Mouse (Mus musculus) small intestine, adult 2 months (tissue): Measurements from ENCODE around the gene Bclaf3.

Source experiments
- CTCF ChIP-seq: fragments of 200-500 bp; IDR thresholded peaks from 2 replicates; pipeline ENCODE4 v1.5.1; 2012; ENCODE audit warnings: low read depth, mild to moderate bottlenecking, control low read depth, inconsistent platforms, low read length, moderate library complexity, mixed read lengths; ENCODE audit not compliant: insufficient replicate concordance, insufficient read length; ENCODE audit errors: extremely low read depth
- POLR2A ChIP-seq: fragments of 200-500 bp; IDR thresholded peaks from 2 replicates; pipeline ENCODE4 v1.6.1; 2012; ENCODE audit warnings: low read depth, mild to moderate bottlenecking, control low read depth, inconsistent platforms, low read length, moderate library complexity

DNA sequence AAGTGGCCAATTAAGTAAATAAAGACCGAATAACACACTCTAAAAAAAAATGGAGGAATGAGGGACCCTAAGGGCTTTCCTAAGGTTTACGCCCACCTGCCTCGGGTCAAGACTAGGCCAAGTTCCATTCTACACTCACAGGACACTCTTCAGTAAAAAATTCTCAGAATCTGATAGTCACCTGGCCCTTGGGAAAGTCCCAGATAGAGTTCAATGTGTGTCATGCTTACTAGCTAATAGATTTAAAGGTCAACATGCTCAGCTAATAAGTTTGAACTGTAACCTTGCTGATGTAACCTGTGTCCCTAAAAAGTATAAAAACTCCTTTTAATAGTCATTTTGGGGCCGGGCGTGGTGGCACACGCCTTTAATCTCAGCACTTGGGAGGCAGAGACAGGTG, 10.9 kb upstream of the Bclaf3 start:
- TF ChIP-seq CTCF (no peak), POLR2A (no peak)
